Mouse (Mus musculus) T-helper 2 cell (primary cell): ENCODE results near the gene Aak1.

Experiments
- in situ Hi-C: fragments of 300-600 bp; cut with MboI, MseI; formaldehyde crosslinking; loops from one replicate; pipeline ENCODE4 v1.15.1; 2025; ENCODE audit warnings: high pct_unique_total_duplicates

Aak1 gene

GRCm38 (mm10) chr6:86950733-86951255 lies 101.5 kb downstream of the Aak1 start:
- in situ Hi-C loops = no loop called here

- in situ Hi-C loops = no loop called here
Measured at GRCm38 (mm10) chr6:86955741-86956140, 106.4 kb downstream of the Aak1 start.

- in situ Hi-C loops = no loop called here
Measured at GRCm38 (mm10) chr6:86956206-86956605, 106.9 kb downstream of the Aak1 start.

- in situ Hi-C loops = no loop called here
Measured at GRCm38 (mm10) chr6:86959006-86959405, 109.7 kb downstream of the Aak1 start.

- in situ Hi-C loops = no loop called here
Measured at GRCm38 (mm10) chr6:86963987-86964685, 114.8 kb downstream of the Aak1 start.

GRCm38 (mm10) chr6:86967166-86967565 lies 117.8 kb downstream of the Aak1 start:
- in situ Hi-C loops = no loop called here

GRCm38 (mm10) chr6:86973956-86974355 lies 124.6 kb downstream of the Aak1 start:
- in situ Hi-C loops = no loop called here

- in situ Hi-C loops = loop anchor here (25.0 kb wide), 1 partner anchor 1309 kb away; no protein-coding TSS in a partner anchor
Measured at GRCm38 (mm10) chr6:86978156-86978908, 129.0 kb downstream of the Aak1 start.

- in situ Hi-C loops = loop anchor here (25.0 kb wide), 1 partner anchor 1308 kb away; no protein-coding TSS in a partner anchor
Measured at GRCm38 (mm10) chr6:86978909-86979265, 129.6 kb downstream of the Aak1 start.

GRCm38 (mm10) chr6:86981206-86981605 lies 131.9 kb downstream of the Aak1 start:
- in situ Hi-C loops = loop anchor here (25.0 kb wide), 1 partner anchor 1306 kb away; no protein-coding TSS in a partner anchor

- in situ Hi-C loops = loop anchor here (25.0 kb wide), 1 partner anchor 1302 kb away; no protein-coding TSS in a partner anchor
Measured at GRCm38 (mm10) chr6:86985314-86986106, 136.2 kb downstream of the Aak1 start.

- in situ Hi-C loops = loop anchor here (25.0 kb wide), 1 partner anchor 1298 kb away; no protein-coding TSS in a partner anchor
Measured at GRCm38 (mm10) chr6:86989576-86989975, 140.3 kb downstream of the Aak1 start.

GRCm38 (mm10) chr6:86991041-86991440 lies 141.7 kb downstream of the Aak1 start:
- in situ Hi-C loops = loop anchor here (25.0 kb wide), 1 partner anchor 1296 kb away; no protein-coding TSS in a partner anchor

GRCm38 (mm10) chr6:86992349-86992748 lies 143.0 kb downstream of the Aak1 start:
- in situ Hi-C loops = loop anchor here (25.0 kb wide), 1 partner anchor 1295 kb away; no protein-coding TSS in a partner anchor

- in situ Hi-C loops = loop anchor here (25.0 kb wide), 1 partner anchor 1293 kb away; no protein-coding TSS in a partner anchor
Measured at GRCm38 (mm10) chr6:86994254-86994653, 144.9 kb downstream of the Aak1 start.

GRCm38 (mm10) chr6:86996629-86997307 lies 147.5 kb downstream of the Aak1 start:
- in situ Hi-C loops = loop anchor here (25.0 kb wide), 1 partner anchor 1291 kb away; no protein-coding TSS in a partner anchor

GRCm38 (mm10) chr6:86997360-86997759 lies 148.0 kb downstream of the Aak1 start:
- in situ Hi-C loops = loop anchor here (25.0 kb wide), 1 partner anchor 1290 kb away; no protein-coding TSS in a partner anchor

GRCm38 (mm10) chr6:87001995-87002394 lies 152.7 kb downstream of the Aak1 start:
- in situ Hi-C loops = no loop called here

- in situ Hi-C loops = no loop called here
Measured at GRCm38 (mm10) chr6:87002521-87003055, 153.3 kb downstream of the Aak1 start.

- in situ Hi-C loops = no loop called here
Measured at GRCm38 (mm10) chr6:87004099-87004498, 154.8 kb downstream of the Aak1 start.
